Mouse (Mus musculus) embryo, embryonic 11.5 days (tissue): ENCODE measurements around the gene Zscan10.
A peak's percentile ranks its signal among the peaks of the same experiment; 100 is the strongest.
"Not testable (repeated sequence)": the region's sequence is repeated elsewhere in the genome, so short reads cannot be mapped to it uniquely, and the experiment has no call there.

Experiments
- DNase-seq: peaks from one replicate; pipeline ENCODE4 v3.0.0-alpha.2; 2012; ENCODE audit warnings: low read depth, low spot score

Zscan10 gene

GRCm38 (mm10) chr17:23587253-23587652, 13.4 kb upstream of the Zscan10 start:
- DNase-seq = no peak

- peak; percentile 96 for DNase-seq
These were observed 8.3 kb upstream of the Zscan10 start for GRCm38 (mm10) chr17:23592208-23592925.

GRCm38 (mm10) chr17:23592926-23593300, 7.7 kb upstream of the Zscan10 start:
- DNase-seq = no peak

GRCm38 (mm10) chr17:23595139-23595538, 5.5 kb upstream of the Zscan10 start:
- not testable (repeated sequence) for DNase-seq

- DNase-seq = peak; percentile 86
These were observed 1.8 kb upstream of the Zscan10 start, which contains the start of gene Zfp13 for GRCm38 (mm10) chr17:23598582-23599552. Gene Zfp13 (minus strand): TSS chr17:23599487.

- DNase-seq = no peak
These were observed 1.0 kb upstream of the Zscan10 start for GRCm38 (mm10) chr17:23599605-23600063.

GRCm38 (mm10) chr17:23601836-23602585, 1.4 kb downstream of the Zscan10 start:
- no peak for DNase-seq

GRCm38 (mm10) chr17:23603077-23603476, 2.4 kb downstream of the Zscan10 start:
- no peak for DNase-seq

GRCm38 (mm10) chr17:23603542-23603941, 2.9 kb downstream of the Zscan10 start:
- no peak for DNase-seq

- DNase-seq = no peak
These were observed 3.7 kb downstream of the Zscan10 start for GRCm38 (mm10) chr17:23604394-23604793.

- no peak for DNase-seq
These were observed 4.6 kb downstream of the Zscan10 start for GRCm38 (mm10) chr17:23605220-23605619.

- DNase-seq = no peak
These were observed 9.0 kb downstream of the Zscan10 start for GRCm38 (mm10) chr17:23609612-23610011.

GRCm38 (mm10) chr17:23610361-23610800, 9.7 kb downstream of the Zscan10 start:
- DNase-seq = no peak

GRCm38 (mm10) chr17:23617087-23617486, 16.4 kb downstream of the Zscan10 start:
- DNase-seq = no peak

- no peak for DNase-seq
These were observed 19.7 kb downstream of the Zscan10 start for GRCm38 (mm10) chr17:23620351-23620750.

- DNase-seq = no peak
These were observed 27.2 kb downstream of the Zscan10 start for GRCm38 (mm10) chr17:23627813-23628212.

- DNase-seq = peak; percentile 65
These were observed 29.8 kb downstream of the Zscan10 start for GRCm38 (mm10) chr17:23630195-23631020.

GRCm38 (mm10) chr17:23631241-23631640, 30.6 kb downstream of the Zscan10 start:
- DNase-seq = no peak

- DNase-seq = no peak
These were observed 44.2 kb downstream of the Zscan10 start, which contains the start of gene Mmp25 for GRCm38 (mm10) chr17:23644613-23645495. Gene Mmp25 (minus strand): TSS chr17:23645277.

GRCm38 (mm10) chr17:23645894-23646293, 45.2 kb downstream of the Zscan10 start:
- DNase-seq = no peak
